Mouse (Mus musculus): Measurements from ENCODE around the gene Wdtc1. TPM values are rescaled to one million over a fixed set of nuclear protein-coding genes. Genes with fewer than 3 reads are reported as not detected.
A peak's percentile ranks its signal among the peaks of the same experiment; 100 is the strongest.

The Wdtc1 gene
- total RNA-seq, 1 experiment = 91.8 TPM

- H3K9ac ChIP-seq (ENCODE audit: insufficient read depth, low read depth, low read length, poor library complexity, severe bottlenecking) = no peak overlapping the region
- in situ Hi-C loops (cut with MboI; ENCODE audit: low sequenced_read_pairs in 2 of 2, unreplicated experiment in 2 of 2) = no loop called here
- H3K27ac ChIP-seq (ENCODE audit: insufficient read depth, low read depth, low read length, poor library complexity, severe bottlenecking) = no peak overlapping the region
- no peak overlapping the region for H3K4me3 ChIP-seq (ENCODE audit: insufficient read depth in 1 of 2, low read depth in 1 of 2, low read length in 2 of 2, poor library complexity in 1 of 2, severe bottlenecking in 1 of 2)
- H3K36me3 ChIP-seq (ENCODE audit: control insufficient read depth, insufficient read depth, low read length, poor library complexity, severe bottlenecking) = peaks cover 37% of the 10 kb centered on the region
- no peak for TF ChIP-seq HCFC1 (IDR thresholded peaks at IDR 0.05; ENCODE audit: borderline replicate concordance, insufficient read depth, low read length)
- TF ChIP-seq ZNF384 (IDR thresholded peaks at IDR 0.05; ENCODE audit: low read depth, low read length) = no peak
- no peak for TF ChIP-seq CHD2 (IDR thresholded peaks at IDR 0.05; ENCODE audit: low read depth, low read length)
- TF ChIP-seq ZC3H11A (IDR thresholded peaks at IDR 0.05; ENCODE audit: borderline replicate concordance, low read depth, low read length) = no peak
- no peak for TF ChIP-seq MAFK (IDR thresholded peaks at IDR 0.05; ENCODE audit: insufficient read depth, low read depth, low read length)
- peaks cover 0 to 8% of the 10 kb centered on the region in 2 experiments; a peak in 1 of 4 replicates for H3K4me1 ChIP-seq (ENCODE audit: control insufficient read depth in 2 of 2, insufficient read depth in 2 of 2, low read length in 2 of 2, poor library complexity in 1 of 2)
- no peaks in the 10 kb centered on the region for H3K9me3 ChIP-seq (ENCODE audit: control insufficient read depth, insufficient read depth, low read depth, low read length)
- DNase-seq (ENCODE audit: low read depth, low spot score) = no peak
These were observed 88.7 kb downstream of the Wdtc1 start for GRCm38 (mm10) chr4:133264559-133264958.

GRCm38 (mm10) chr4:133263756-133264155 lies 89.5 kb downstream of the Wdtc1 start:
- Histone ChIP-seq H3K9me3 (ENCODE audit: control insufficient read depth, insufficient read depth, low read depth, low read length) (no peaks in the 10 kb centered on the region), H3K36me3 (ENCODE audit: control insufficient read depth, insufficient read depth, low read length, poor library complexity, severe bottlenecking) (peaks cover 29% of the 10 kb centered on the region), H3K4me3 (ENCODE audit: insufficient read depth in 1 of 2, low read depth in 1 of 2, low read length in 2 of 2, poor library complexity in 1 of 2, severe bottlenecking in 1 of 2) (no peak overlapping the region), H3K9ac (ENCODE audit: insufficient read depth, low read depth, low read length, poor library complexity, severe bottlenecking) (no peak overlapping the region), H3K27ac (ENCODE audit: insufficient read depth, low read depth, low read length, poor library complexity, severe bottlenecking) (no peak overlapping the region), H3K4me1 (ENCODE audit: control insufficient read depth in 2 of 2, insufficient read depth in 2 of 2, low read length in 2 of 2, poor library complexity in 1 of 2) (peaks cover 0 to 8% of the 10 kb centered on the region in 2 experiments; a peak in 1 of 4 replicates)
- TF ChIP-seq CHD2 (IDR thresholded peaks at IDR 0.05; ENCODE audit: low read depth, low read length) (no peak), MAFK (IDR thresholded peaks at IDR 0.05; ENCODE audit: insufficient read depth, low read depth, low read length) (peak; percentile 12; the same call in 1 of the 2 replicates), ZNF384 (IDR thresholded peaks at IDR 0.05; ENCODE audit: low read depth, low read length) (no peak), ZC3H11A (IDR thresholded peaks at IDR 0.05; ENCODE audit: borderline replicate concordance, low read depth, low read length) (no peak), HCFC1 (IDR thresholded peaks at IDR 0.05; ENCODE audit: borderline replicate concordance, insufficient read depth, low read length) (no peak)
- in situ Hi-C loops (cut with MboI; ENCODE audit: low sequenced_read_pairs in 2 of 2, unreplicated experiment in 2 of 2) = no loop called here
- no peak for DNase-seq (ENCODE audit: low read depth, low spot score)

- no peak for DNase-seq (ENCODE audit: low read depth, low spot score)
- H3K36me3 ChIP-seq (ENCODE audit: control insufficient read depth, insufficient read depth, low read length, poor library complexity, severe bottlenecking) = peaks cover 21% of the 10 kb centered on the region
- H3K9me3 ChIP-seq (ENCODE audit: control insufficient read depth, insufficient read depth, low read depth, low read length) = no peaks in the 10 kb centered on the region
- peak within 1 kb of the TSS in 1 of 2 experiments; percentile 5; a peak in 2 of 4 replicates for H3K4me3 ChIP-seq (ENCODE audit: insufficient read depth in 1 of 2, low read depth in 1 of 2, low read length in 2 of 2, poor library complexity in 1 of 2, severe bottlenecking in 1 of 2)
- no peak for TF ChIP-seq MAFK (IDR thresholded peaks at IDR 0.05; ENCODE audit: insufficient read depth, low read depth, low read length)
- TF ChIP-seq ZC3H11A (IDR thresholded peaks at IDR 0.05; ENCODE audit: borderline replicate concordance, low read depth, low read length) = no peak
- TF ChIP-seq HCFC1 (IDR thresholded peaks at IDR 0.05; ENCODE audit: borderline replicate concordance, insufficient read depth, low read length) = no peak
- no peak for TF ChIP-seq CHD2 (IDR thresholded peaks at IDR 0.05; ENCODE audit: low read depth, low read length)
- TF ChIP-seq ZNF384 (IDR thresholded peaks at IDR 0.05; ENCODE audit: low read depth, low read length) = no peak
- H3K9ac ChIP-seq (ENCODE audit: insufficient read depth, low read depth, low read length, poor library complexity, severe bottlenecking) = peak within 1 kb of the TSS; percentile 18; the same call in 1 of the 2 replicates
- in situ Hi-C loops (cut with MboI; ENCODE audit: low sequenced_read_pairs in 2 of 2, unreplicated experiment in 2 of 2) = no loop called here
- no peak within 1 kb of the TSS for H3K27ac ChIP-seq (ENCODE audit: insufficient read depth, low read depth, low read length, poor library complexity, severe bottlenecking)
- H3K4me1 ChIP-seq (ENCODE audit: control insufficient read depth in 2 of 2, insufficient read depth in 2 of 2, low read length in 2 of 2, poor library complexity in 1 of 2) = peaks cover 0 to 9% of the 10 kb centered on the region in 2 experiments; a peak in 1 of 4 replicates
These were observed 90.4 kb downstream of the Wdtc1 start, which contains the start of gene Sytl1 for GRCm38 (mm10) chr4:133262882-133263281. Gene Sytl1 (minus strand): TSS chr4:133263113.

GRCm38 (mm10) chr4:133262375-133262765 lies 90.9 kb downstream of the Wdtc1 start:
- H3K9me3 ChIP-seq (ENCODE audit: control insufficient read depth, insufficient read depth, low read depth, low read length) = no peaks in the 10 kb centered on the region
- TF ChIP-seq HCFC1 (IDR thresholded peaks at IDR 0.05; ENCODE audit: borderline replicate concordance, insufficient read depth, low read length) = no peak
- TF ChIP-seq CHD2 (IDR thresholded peaks at IDR 0.05; ENCODE audit: low read depth, low read length) = no peak
- no peak for TF ChIP-seq MAFK (IDR thresholded peaks at IDR 0.05; ENCODE audit: insufficient read depth, low read depth, low read length)
- TF ChIP-seq ZNF384 (IDR thresholded peaks at IDR 0.05; ENCODE audit: low read depth, low read length) = no peak
- no peak for DNase-seq (ENCODE audit: low read depth, low spot score)
- no peak overlapping the region for H3K27ac ChIP-seq (ENCODE audit: insufficient read depth, low read depth, low read length, poor library complexity, severe bottlenecking)
- 0 out of 2 replicates have a peak overlapping the region, but pooled peaks have one; percentile 18 for H3K9ac ChIP-seq (ENCODE audit: insufficient read depth, low read depth, low read length, poor library complexity, severe bottlenecking)
- H3K36me3 ChIP-seq (ENCODE audit: control insufficient read depth, insufficient read depth, low read length, poor library complexity, severe bottlenecking) = peaks cover 17% of the 10 kb centered on the region
- no peak overlapping the region; a peak in 1 of 4 replicates for H3K4me3 ChIP-seq (ENCODE audit: insufficient read depth in 1 of 2, low read depth in 1 of 2, low read length in 2 of 2, poor library complexity in 1 of 2, severe bottlenecking in 1 of 2)
- H3K4me1 ChIP-seq (ENCODE audit: control insufficient read depth in 2 of 2, insufficient read depth in 2 of 2, low read length in 2 of 2, poor library complexity in 1 of 2) = peaks cover 0 to 15% of the 10 kb centered on the region in 2 experiments; a peak in 1 of 4 replicates
- in situ Hi-C loops (cut with MboI; ENCODE audit: low sequenced_read_pairs in 2 of 2, unreplicated experiment in 2 of 2) = no loop called here
